Mouse (Mus musculus) intestine, postnatal 0 days (tissue): ENCODE results near the gene 2900011O08Rik. TPM values are rescaled to one million over a fixed set of nuclear protein-coding genes. Genes with fewer than 3 reads are reported as not detected.

Source experiments
- ATAC-seq: fragments of 200-750 bp; cut with Nextera tagmentation; 2 replicates; pipeline ENCODE4 v1.8.0; 2017; ENCODE audit warnings: mild to moderate bottlenecking, moderate TSS enrichment, moderate library complexity
- H3K27ac ChIP-seq: fragments of 300-500 bp; sonication (generic); 2 replicates; pipeline ENCODE4 v1.5.1; 2014; ENCODE audit warnings: mild to moderate bottlenecking, low read depth, low read length, moderate library complexity
- H3K27me3 ChIP-seq: fragments of 300-500 bp; sonication (generic); replicated peaks from 2 replicates; pipeline ENCODE4 v1.6.1; 2014; ENCODE audit warnings: low read length, mixed read lengths; ENCODE audit not compliant: control insufficient read depth, insufficient read depth
- H3K36me3 ChIP-seq: fragments of 300-500 bp; sonication (generic); 2 replicates; pipeline ENCODE4 v1.6.1; 2014; ENCODE audit warnings: mild to moderate bottlenecking, moderate library complexity; ENCODE audit not compliant: control insufficient read depth, insufficient read depth
- H3K4me1 ChIP-seq: fragments of 300-500 bp; sonication (generic); replicated peaks from 2 replicates; pipeline ENCODE4 v1.6.1; 2014; ENCODE audit warnings: antibody characterized with exemption, low read length, mixed read lengths; ENCODE audit not compliant: control insufficient read depth, insufficient read depth
- H3K4me2 ChIP-seq: fragments of 300-500 bp; sonication (generic); replicated peaks from 2 replicates; pipeline ENCODE4 v1.6.1; 2014; ENCODE audit warnings: low read depth, mild to moderate bottlenecking, moderate library complexity
- H3K4me3 ChIP-seq: fragments of 300-500 bp; sonication (generic); 2 replicates; pipeline ENCODE4 v1.5.1; 2014; ENCODE audit warnings: low read depth, low read length
- H3K9ac ChIP-seq: fragments of 300-500 bp; sonication (generic); 2 replicates; pipeline ENCODE4 v1.6.1; 2014; ENCODE audit warnings: mild to moderate bottlenecking, low read depth, low read length
- H3K9me3 ChIP-seq: fragments of 300-500 bp; sonication (generic); 2 replicates; pipeline ENCODE4 v1.6.1; 2016; ENCODE audit warnings: mixed run types; ENCODE audit not compliant: control insufficient read depth
- CTCF ChIP-seq: sonication (generic); IDR thresholded peaks from 2 replicates; pipeline ENCODE4 v1.5.1; 2016; ENCODE audit warnings: low read depth, mild to moderate bottlenecking, control low read depth, antibody characterized with exemption, moderate library complexity
- WGBS: fragments of 180-500 bp; shearing (Covaris S2); extraction: QIAGEN DNeasy Blood & Tissue Kit; methylation state at CpG from one replicate; pipeline ENCODE4 v1.1.7; 2014; 5-methylcytosine and 5-hydroxymethylcytosine counted together
- polyA plus RNA-seq: library from polyadenylated mRNA; unstranded; fragments of >200 nt; fragmentation: Nextera tagmentation; extraction: Ambion mirVana; gene quantifications from 2 replicates; pipeline ENCODE4 v1.2.1, GENCODE M21; 2015

2900011O08Rik gene
- polyA plus RNA-seq, 1 experiment from 2014 or later: 2.0 TPM

- H3K36me3 ChIP-seq: peaks cover 55% of the 10 kb centered on the region
- peak; percentile 13; the same call in 1 of the 2 replicates for TF ChIP-seq CTCF
- H3K27me3 ChIP-seq: no peaks in the 10 kb centered on the region
- H3K4me3 ChIP-seq: no peak overlapping the region
- ATAC-seq: no peak
- H3K4me1 ChIP-seq: no peaks in the 10 kb centered on the region
- no peak overlapping the region for H3K4me2 ChIP-seq
- no peak overlapping the region for H3K9ac ChIP-seq
- 66% methylated on average over 2 of the region's 2 CpGs for WGBS
- H3K27ac ChIP-seq: no peak overlapping the region
- H3K9me3 ChIP-seq: no peaks in the 10 kb centered on the region
These were observed 125.7 kb downstream of the 2900011O08Rik start for GRCm38 (mm10) chr16:14112133-14112532.

- 90% methylated on average over 3 of the region's 3 CpGs for WGBS
- H3K4me2 ChIP-seq: no peak overlapping the region
- H3K9ac ChIP-seq: no peak overlapping the region
- no peaks in the 10 kb centered on the region for H3K9me3 ChIP-seq
- H3K4me3 ChIP-seq: no peak overlapping the region
- H3K27me3 ChIP-seq: no peaks in the 10 kb centered on the region
- H3K36me3 ChIP-seq: peaks cover 56% of the 10 kb centered on the region
- no peak for ATAC-seq
- TF ChIP-seq CTCF: no peak
- H3K27ac ChIP-seq: no peak overlapping the region
- no peaks in the 10 kb centered on the region for H3K4me1 ChIP-seq
These were observed 126.3 kb downstream of the 2900011O08Rik start for GRCm38 (mm10) chr16:14112742-14113141.

DNA sequence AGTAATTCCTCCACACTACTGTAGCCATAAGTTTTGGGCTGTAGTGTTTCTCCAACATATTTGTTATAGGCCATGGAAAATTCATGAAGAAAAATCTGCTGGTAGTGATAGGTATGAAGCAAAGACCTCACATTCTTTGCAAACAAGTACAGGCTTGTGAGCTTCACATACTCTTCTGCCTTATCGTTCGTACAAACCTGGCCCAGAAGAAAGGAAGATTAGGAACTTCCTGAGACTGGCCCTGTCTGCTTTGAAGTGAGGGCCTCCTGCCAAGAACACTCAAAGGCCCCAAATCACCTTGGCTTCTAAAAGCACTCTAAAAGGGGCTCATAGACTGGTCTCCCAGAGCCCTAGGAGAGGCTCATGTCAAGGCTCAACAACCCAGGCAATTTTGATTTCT lies 130.9 kb downstream of the 2900011O08Rik start:
- 85% methylated on average over 2 of the region's 2 CpGs for WGBS
- no peak for ATAC-seq
- Histone ChIP-seq H3K4me1 (no peaks in the 10 kb centered on the region), H3K27me3 (no peaks in the 10 kb centered on the region), H3K9ac (no peak overlapping the region), H3K36me3 (peaks cover 59% of the 10 kb centered on the region), H3K9me3 (no peaks in the 10 kb centered on the region), H3K27ac (no peak overlapping the region), H3K4me2 (no peak overlapping the region), H3K4me3 (no peak overlapping the region)
- TF ChIP-seq CTCF: no peak

GRCm38 (mm10) chr16:14120941-14121340 lies 134.5 kb downstream of the 2900011O08Rik start:
- Histone ChIP-seq H3K27ac (no peak overlapping the region), H3K36me3 (peaks cover 69% of the 10 kb centered on the region), H3K4me1 (no peaks in the 10 kb centered on the region), H3K9ac (no peak overlapping the region), H3K27me3 (no peaks in the 10 kb centered on the region), H3K4me2 (no peak overlapping the region), H3K4me3 (no peak overlapping the region), H3K9me3 (no peaks in the 10 kb centered on the region)
- TF ChIP-seq CTCF: no peak
- 96% methylated on average over 5 of the region's 5 CpGs for WGBS
- ATAC-seq: no peak

- no peak for ATAC-seq
- no peak for TF ChIP-seq CTCF
- Histone ChIP-seq H3K9me3 (no peaks in the 10 kb centered on the region), H3K27me3 (no peaks in the 10 kb centered on the region), H3K9ac (no peak overlapping the region), H3K36me3 (peaks cover 67% of the 10 kb centered on the region), H3K4me3 (no peak overlapping the region), H3K4me1 (no peaks in the 10 kb centered on the region), H3K27ac (no peak overlapping the region), H3K4me2 (no peak overlapping the region)
- WGBS: 97% methylated on average over 7 of the region's 7 CpGs
These were observed 135.2 kb downstream of the 2900011O08Rik start for GRCm38 (mm10) chr16:14121563-14121962.

GRCm38 (mm10) chr16:14122586-14122985 lies 136.2 kb downstream of the 2900011O08Rik start:
- Histone ChIP-seq H3K4me2 (no peak overlapping the region), H3K36me3 (peaks cover 67% of the 10 kb centered on the region), H3K9me3 (no peaks in the 10 kb centered on the region), H3K4me1 (no peaks in the 10 kb centered on the region), H3K4me3 (no peak overlapping the region), H3K27ac (no peak overlapping the region), H3K27me3 (no peaks in the 10 kb centered on the region), H3K9ac (no peak overlapping the region)
- no peak for ATAC-seq
- peak; percentile 33 for TF ChIP-seq CTCF

DNA sequence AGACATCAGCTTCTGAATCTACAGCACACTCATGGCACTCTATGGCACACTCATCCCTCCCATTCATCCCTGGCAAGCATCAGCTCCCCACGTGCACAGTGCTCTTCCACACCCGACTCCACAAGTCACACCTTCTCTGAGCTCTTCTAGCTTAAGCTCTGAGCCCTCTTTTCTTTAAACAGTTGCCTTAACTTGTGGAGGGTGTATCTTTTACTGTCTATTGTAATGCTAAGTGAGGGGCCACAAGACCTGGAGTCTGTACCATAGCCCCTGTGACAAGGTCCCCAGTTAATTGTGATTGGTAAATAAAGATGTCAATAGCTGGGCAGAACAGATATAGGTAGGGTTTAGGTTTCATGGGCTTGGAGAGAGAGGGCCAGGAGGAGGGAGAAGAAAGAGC lies 137.5 kb downstream of the 2900011O08Rik start:
- WGBS: 89% methylated on average over 2 of the region's 2 CpGs
- Histone ChIP-seq H3K9ac (no peak overlapping the region), H3K4me1 (no peaks in the 10 kb centered on the region), H3K9me3 (no peaks in the 10 kb centered on the region), H3K27ac (no peak overlapping the region), H3K4me3 (no peak overlapping the region), H3K4me2 (no peak overlapping the region), H3K36me3 (peaks cover 80% of the 10 kb centered on the region), H3K27me3 (no peaks in the 10 kb centered on the region)
- no peak for TF ChIP-seq CTCF
- no peak for ATAC-seq
